Mouse (Mus musculus) mesoderm, embryonic 11.5 days (tissue): Measurements from ENCODE around the gene Slc2a10.
"Not testable (repeated sequence)": the region's sequence is repeated elsewhere in the genome, so short reads cannot be mapped to it uniquely, and the experiment has no call there.

Experiments used
- DNase-seq: peaks from one replicate; pipeline ENCODE4 v3.0.0-alpha.2; 2012; ENCODE audit warnings: low read depth, low spot score

Gene Slc2a10

GRCm38 (mm10) chr2:165498816-165499215 lies 4.8 kb upstream of the Slc2a10 start:
- DNase-seq = no peak

- no peak for DNase-seq
Measured at GRCm38 (mm10) chr2:165509686-165510085, 6.1 kb downstream of the Slc2a10 start.

GRCm38 (mm10) chr2:165510466-165510865 lies 6.9 kb downstream of the Slc2a10 start:
- no peak for DNase-seq

- DNase-seq = not testable (repeated sequence)
Measured at GRCm38 (mm10) chr2:165510914-165511458, 7.4 kb downstream of the Slc2a10 start.

GRCm38 (mm10) chr2:165511530-165511929 lies 7.9 kb downstream of the Slc2a10 start:
- DNase-seq = not testable (repeated sequence)

GRCm38 (mm10) chr2:165512426-165512825 lies 8.8 kb downstream of the Slc2a10 start:
- DNase-seq = peak; percentile 43

- DNase-seq = peak; percentile 46
Measured at GRCm38 (mm10) chr2:165512870-165513600, 9.4 kb downstream of the Slc2a10 start.

GRCm38 (mm10) chr2:165515178-165515728 lies 11.7 kb downstream of the Slc2a10 start:
- no peak for DNase-seq

- DNase-seq = no peak
Measured at GRCm38 (mm10) chr2:165525609-165526008, 22.0 kb downstream of the Slc2a10 start.

- peak; percentile 76 for DNase-seq
Measured at GRCm38 (mm10) chr2:165529106-165529505, 25.5 kb downstream of the Slc2a10 start.

- DNase-seq = no peak
Measured at GRCm38 (mm10) chr2:165533789-165534188, 30.2 kb downstream of the Slc2a10 start.

- no peak for DNase-seq
Measured at GRCm38 (mm10) chr2:165540975-165541374, 37.4 kb downstream of the Slc2a10 start.

- DNase-seq = no peak
Measured at GRCm38 (mm10) chr2:165542939-165543669, 39.5 kb downstream of the Slc2a10 start.

- no peak for DNase-seq
Measured at GRCm38 (mm10) chr2:165543670-165544016, 40.1 kb downstream of the Slc2a10 start.

GRCm38 (mm10) chr2:165545687-165546086 lies 42.1 kb downstream of the Slc2a10 start:
- DNase-seq = no peak

- DNase-seq = no peak
Measured at GRCm38 (mm10) chr2:165546341-165546740, 42.8 kb downstream of the Slc2a10 start.

- DNase-seq = peak; percentile 89
Measured at GRCm38 (mm10) chr2:165547410-165547809, 43.8 kb downstream of the Slc2a10 start.

- DNase-seq = no peak
Measured at GRCm38 (mm10) chr2:165548627-165549026, 45.0 kb downstream of the Slc2a10 start.

GRCm38 (mm10) chr2:165550410-165550809 lies 46.8 kb downstream of the Slc2a10 start:
- DNase-seq = not testable (repeated sequence)

- no peak for DNase-seq
Measured at GRCm38 (mm10) chr2:165554066-165554465, 50.5 kb downstream of the Slc2a10 start.

- DNase-seq = no peak
Measured at GRCm38 (mm10) chr2:165557278-165557677, 53.7 kb downstream of the Slc2a10 start.

GRCm38 (mm10) chr2:165558916-165559315 lies 55.3 kb downstream of the Slc2a10 start:
- DNase-seq = no peak
